Mouse (Mus musculus): ENCODE measurements around the gene Rapgef5.

DNA sequence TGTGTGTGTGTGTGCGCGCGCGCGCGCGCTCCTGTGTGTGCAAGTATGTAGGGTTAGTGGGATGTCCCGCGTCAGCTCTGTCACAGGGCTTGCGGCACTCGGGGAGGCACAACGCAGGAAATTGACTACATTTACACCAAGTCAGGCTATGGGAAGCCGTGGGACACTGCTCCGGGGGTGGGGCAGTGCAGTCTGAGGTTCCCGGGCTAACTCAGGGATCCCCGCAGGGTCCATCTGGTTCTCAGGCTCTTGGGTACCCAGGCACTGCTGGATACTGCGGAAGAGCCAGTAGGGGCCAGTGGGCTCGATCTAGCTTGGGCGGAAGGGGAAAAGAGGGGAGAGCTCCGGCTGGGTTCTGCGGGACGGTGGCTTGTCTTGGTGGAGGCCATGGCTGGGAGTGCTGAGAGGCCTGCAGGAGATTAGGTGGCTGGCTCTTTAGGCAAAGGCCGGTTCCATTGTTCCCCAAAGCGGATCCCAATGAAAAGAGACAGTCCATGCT, 272.3 kb downstream of the Rapgef5 start:
- TF ChIP-seq GATA1 (IDR thresholded peaks at IDR 0.05; ENCODE audit: low read length) = no peak
- TF ChIP-seq TAL1 (IDR thresholded peaks at IDR 0.05; ENCODE audit: low read length) = no peak
